Mouse (Mus musculus) liver, embryonic 12.5 days (tissue): ENCODE data around the gene Wbp11. TPM values are rescaled to one million over a fixed set of nuclear protein-coding genes. Genes with fewer than 3 reads are reported as not detected.

ENCODE experiments used
- ATAC-seq: fragments of 200-750 bp; cut with Nextera tagmentation; 2 replicates; pipeline ENCODE4 v1.8.0; 2017; ENCODE audit warnings: moderate number of reproducible peaks, mild to moderate bottlenecking, moderate library complexity
- H3K27ac ChIP-seq: fragments of 300-500 bp; sonication (generic); 2 replicates; pipeline ENCODE4 v1.5.1; 2016; ENCODE audit warnings: mild to moderate bottlenecking
- H3K27me3 ChIP-seq: fragments of 300-500 bp; sonication (generic); replicated peaks from 2 replicates; pipeline ENCODE4 v1.6.1; 2016; ENCODE audit warnings: mild to moderate bottlenecking, moderate library complexity
- H3K36me3 ChIP-seq: fragments of 300-500 bp; sonication (generic); 2 replicates; pipeline ENCODE4 v1.6.1; 2016; ENCODE audit warnings: mild to moderate bottlenecking, moderate library complexity
- H3K4me1 ChIP-seq: fragments of 300-500 bp; sonication (generic); 2 replicates; pipeline ENCODE4 v1.6.1; 2016
- H3K4me2 ChIP-seq: fragments of 300-500 bp; sonication (generic); 2 replicates; pipeline ENCODE4 v1.6.1; 2016; ENCODE audit warnings: mild to moderate bottlenecking, moderate library complexity
- H3K4me3 ChIP-seq: fragments of 300-500 bp; sonication (generic); 2 replicates; pipeline ENCODE4 v1.5.1; 2016; ENCODE audit warnings: mild to moderate bottlenecking, moderate library complexity
- H3K9ac ChIP-seq: fragments of 300-500 bp; sonication (generic); 2 replicates; pipeline ENCODE4 v1.6.1; 2016; ENCODE audit warnings: mild to moderate bottlenecking, moderate library complexity
- H3K9me3 ChIP-seq: fragments of 300-500 bp; sonication (generic); replicated peaks from 2 replicates; pipeline ENCODE4 v1.6.1; 2016; ENCODE audit warnings: mild to moderate bottlenecking, moderate library complexity
- WGBS: fragments of 180-500 bp; shearing (Covaris S2); methylation state at CpG from one replicate; pipeline ENCODE4 v1.1.7; 2016; ENCODE audit not compliant: insufficient replicate concordance; 5-methylcytosine and 5-hydroxymethylcytosine counted together
- polyA plus RNA-seq: library from polyadenylated mRNA; unstranded; fragments of >200 nt; fragmentation: Nextera tagmentation; extraction: Ambion mirVana; gene quantifications from 2 replicates; pipeline ENCODE4 v1.2.1, GENCODE M21; 2016

Gene Wbp11
- polyA plus RNA-seq, 1 experiment from 2014 or later: 97.3 TPM

- H3K9me3 ChIP-seq: no peaks in the 10 kb centered on the region
- H3K36me3 ChIP-seq: peaks cover 58% of the 10 kb centered on the region
- H3K4me2 ChIP-seq: peak overlapping the region; percentile 70
- H3K9ac ChIP-seq: peak overlapping the region; percentile 83
- no peak for ATAC-seq
- H3K4me3 ChIP-seq: peak overlapping the region; percentile 73
- WGBS: 57% methylated on average over 11 of the region's 11 CpGs
- H3K27ac ChIP-seq: peak overlapping the region; percentile 98
- H3K27me3 ChIP-seq: no peaks in the 10 kb centered on the region
- H3K4me1 ChIP-seq: peaks cover 87% of the 10 kb centered on the region
Measured at GRCm38 (mm10) chr6:136854361-136854781, 26.3 kb upstream of the Wbp11 start.

- Histone ChIP-seq H3K4me1 (peaks cover 87% of the 10 kb centered on the region), H3K4me3 (peak overlapping the region; percentile 73), H3K27me3 (no peaks in the 10 kb centered on the region), H3K4me2 (peak overlapping the region; percentile 70), H3K9me3 (no peaks in the 10 kb centered on the region), H3K36me3 (peaks cover 74% of the 10 kb centered on the region), H3K27ac (peak overlapping the region; percentile 67), H3K9ac (peak overlapping the region; percentile 58)
- no peak for ATAC-seq
- 35% methylated on average over 3 of the region's 3 CpGs for WGBS
Measured at GRCm38 (mm10) chr6:136852762-136853161, 24.7 kb upstream of the Wbp11 start.

GRCm38 (mm10) chr6:136852348-136852747 is 24.3 kb upstream of the Wbp11 start:
- peak overlapping the region; percentile 70 for H3K4me2 ChIP-seq
- WGBS: 74% methylated on average over 4 of the region's 4 CpGs
- no peak for ATAC-seq
- peak overlapping the region; percentile 67 for H3K27ac ChIP-seq
- peaks cover 90% of the 10 kb centered on the region for H3K4me1 ChIP-seq
- H3K9me3 ChIP-seq: no peaks in the 10 kb centered on the region
- peak overlapping the region; percentile 73 for H3K4me3 ChIP-seq
- peaks cover 78% of the 10 kb centered on the region for H3K36me3 ChIP-seq
- peak overlapping the region; percentile 58 for H3K9ac ChIP-seq
- no peaks in the 10 kb centered on the region for H3K27me3 ChIP-seq

GRCm38 (mm10) chr6:136850267-136850666 is 22.2 kb upstream of the Wbp11 start:
- Histone ChIP-seq H3K27me3 (no peaks in the 10 kb centered on the region), H3K9ac (no peak overlapping the region; the same call in 1 of the 2 replicates), H3K36me3 (peaks cover 91% of the 10 kb centered on the region), H3K4me2 (peak overlapping the region; percentile 12), H3K9me3 (no peaks in the 10 kb centered on the region), H3K4me1 (peaks cover 84% of the 10 kb centered on the region), H3K27ac (peak overlapping the region; percentile 66), H3K4me3 (no peak overlapping the region)
- no peak for ATAC-seq
- WGBS: 46% methylated on average over 6 of the region's 6 CpGs

- no peaks in the 10 kb centered on the region for H3K9me3 ChIP-seq
- peak overlapping the region; percentile 49; the same call in 1 of the 2 replicates for H3K9ac ChIP-seq
- H3K4me2 ChIP-seq: peak overlapping the region; percentile 51
- H3K27ac ChIP-seq: peak overlapping the region; percentile 80
- 73% methylated on average over 5 of the region's 5 CpGs for WGBS
- H3K27me3 ChIP-seq: no peaks in the 10 kb centered on the region
- ATAC-seq: no peak
- H3K4me3 ChIP-seq: peak overlapping the region; percentile 11; the same call in 1 of the 2 replicates
- H3K36me3 ChIP-seq: peaks cover 79% of the 10 kb centered on the region
- H3K4me1 ChIP-seq: peaks cover 71% of the 10 kb centered on the region
Measured at GRCm38 (mm10) chr6:136848971-136849370, 20.9 kb upstream of the Wbp11 start.

GRCm38 (mm10) chr6:136848399-136848798 is 20.4 kb upstream of the Wbp11 start:
- WGBS: 40% methylated on average over 8 of the region's 8 CpGs
- no peaks in the 10 kb centered on the region for H3K27me3 ChIP-seq
- H3K27ac ChIP-seq: peak overlapping the region; percentile 80
- peaks cover 73% of the 10 kb centered on the region for H3K36me3 ChIP-seq
- H3K9ac ChIP-seq: peak overlapping the region; percentile 49; the same call in 1 of the 2 replicates
- peak overlapping the region; percentile 11 for H3K4me3 ChIP-seq
- peak overlapping the region; percentile 51 for H3K4me2 ChIP-seq
- H3K9me3 ChIP-seq: no peaks in the 10 kb centered on the region
- ATAC-seq: peak; percentile 69
- H3K4me1 ChIP-seq: peaks cover 66% of the 10 kb centered on the region

- H3K4me1 ChIP-seq: peaks cover 61% of the 10 kb centered on the region
- WGBS: 18% methylated on average over 2 of the region's 2 CpGs
- H3K9me3 ChIP-seq: no peaks in the 10 kb centered on the region
- peak overlapping the region; percentile 80 for H3K27ac ChIP-seq
- peak; percentile 79 for ATAC-seq
- 0 out of 2 replicates have a peak overlapping the region, but pooled peaks have one; percentile 11 for H3K4me3 ChIP-seq
- peak overlapping the region; percentile 51 for H3K4me2 ChIP-seq
- H3K9ac ChIP-seq: no peak overlapping the region
- H3K27me3 ChIP-seq: no peaks in the 10 kb centered on the region
- peaks cover 67% of the 10 kb centered on the region for H3K36me3 ChIP-seq
Measured at GRCm38 (mm10) chr6:136847790-136848189, 19.8 kb upstream of the Wbp11 start.

GRCm38 (mm10) chr6:136847267-136847666 is 19.2 kb upstream of the Wbp11 start:
- Histone ChIP-seq H3K9ac (no peak overlapping the region), H3K27ac (no peak overlapping the region), H3K4me1 (peaks cover 59% of the 10 kb centered on the region), H3K4me2 (no peak overlapping the region), H3K4me3 (no peak overlapping the region), H3K36me3 (peaks cover 62% of the 10 kb centered on the region), H3K9me3 (no peaks in the 10 kb centered on the region), H3K27me3 (no peaks in the 10 kb centered on the region)
- 90% methylated on average over 3 of the region's 3 CpGs for WGBS
- ATAC-seq: no peak

- no peaks in the 10 kb centered on the region for H3K27me3 ChIP-seq
- ATAC-seq: no peak
Measured at GRCm38 (mm10) chr6:136845706-136846480, 17.9 kb upstream of the Wbp11 start.

GRCm38 (mm10) chr6:136844903-136845302 is 16.9 kb upstream of the Wbp11 start:
- 75% methylated on average over 2 of the region's 2 CpGs for WGBS
- H3K9me3 ChIP-seq: no peaks in the 10 kb centered on the region
- H3K4me1 ChIP-seq: peaks cover 36% of the 10 kb centered on the region
- peaks cover 38% of the 10 kb centered on the region for H3K36me3 ChIP-seq
- ATAC-seq: no peak
- H3K27ac ChIP-seq: no peak overlapping the region
- H3K27me3 ChIP-seq: no peaks in the 10 kb centered on the region
- no peak overlapping the region for H3K9ac ChIP-seq
- no peak overlapping the region for H3K4me2 ChIP-seq
- H3K4me3 ChIP-seq: no peak overlapping the region

More at GRCm38 (mm10) chr6:136845706-136846480, 17.9 kb upstream of the Wbp11 start:
- H3K27ac ChIP-seq: no peak overlapping the region
- H3K9me3 ChIP-seq: no peaks in the 10 kb centered on the region
- no peak overlapping the region for H3K4me3 ChIP-seq
- H3K4me1 ChIP-seq: peaks cover 46% of the 10 kb centered on the region
- no peak overlapping the region for H3K4me2 ChIP-seq
- no peak overlapping the region for H3K9ac ChIP-seq
- 74% methylated on average over 5 of the region's 5 CpGs for WGBS
- peaks cover 48% of the 10 kb centered on the region for H3K36me3 ChIP-seq

GRCm38 (mm10) chr6:136837323-136837722 is 9.3 kb upstream of the Wbp11 start:
- H3K9ac ChIP-seq: no peak overlapping the region
- no peak overlapping the region for H3K27ac ChIP-seq
- H3K4me1 ChIP-seq: peaks cover 6% of the 10 kb centered on the region
- no peaks in the 10 kb centered on the region for H3K9me3 ChIP-seq
- H3K4me3 ChIP-seq: no peak overlapping the region
- H3K27me3 ChIP-seq: peaks cover 23% of the 10 kb centered on the region
- no peaks in the 10 kb centered on the region for H3K36me3 ChIP-seq
- no peak for ATAC-seq
- no peak overlapping the region for H3K4me2 ChIP-seq
- 57% methylated on average over 3 of the region's 3 CpGs for WGBS

- WGBS: 48% methylated on average over 4 of the region's 4 CpGs
- H3K4me3 ChIP-seq: no peak within 1 kb of the TSS
Measured at GRCm38 (mm10) chr6:136835352-136835751, 7.3 kb upstream of the Wbp11 start, which contains the start of gene Smco3. Gene Smco3 (minus strand): TSS chr6:136835452.

More at GRCm38 (mm10) chr6:136835352-136835751, 7.3 kb upstream of the Wbp11 start, which contains the start of gene Smco3:
- Histone ChIP-seq H3K4me1 (peaks cover 6% of the 10 kb centered on the region), H3K36me3 (no peaks in the 10 kb centered on the region), H3K27ac (no peak within 1 kb of the TSS), H3K4me2 (no peak within 1 kb of the TSS), H3K27me3 (peaks cover 27% of the 10 kb centered on the region), H3K9me3 (no peaks in the 10 kb centered on the region), H3K9ac (no peak within 1 kb of the TSS)
- no peak for ATAC-seq
